In genomic region chr2:156566512-156566911, GRCm38 (mm10) we compare ENCODE assay signal across 17 mouse cellular contexts. TPM values are rescaled to one million over a fixed set of nuclear protein-coding genes. Genes with fewer than 3 reads are reported as not detected.
DNase-seq lines count a peak whose midpoint lies in the region; ATAC-seq and TF ChIP-seq lines count a peak whose summit lies in the region.
"Had no signal": no experiment of that assay in that cellular context is flagged by ENCODE, and none has a peak within 500 bp of the region (broad histone marks: within the 10 kb centered on the region; RNA-seq: fewer than 3 reads in every experiment).

No protein-coding gene starts in this region.

- no peak overlapping the region for H3ac ChIP-seq in myocyte (ENCODE audit: control insufficient read depth, insufficient read length)

- peaks cover 55% of the 10 kb centered on the region for H3K36me3 ChIP-seq in kidney, embryonic 15.5 days
- H3K36me3 ChIP-seq in myocyte (ENCODE audit: control insufficient read depth, insufficient read depth), result peaks cover 4% of the 10 kb centered on the region
- peaks cover 19% of the 10 kb centered on the region for H3K36me3 ChIP-seq in hindbrain, embryonic 16.5 days (ENCODE audit: control insufficient read depth, insufficient read depth, low read length)

- H3K9me3 ChIP-seq in kidney, embryonic 15.5 days (replicated peaks), result no peaks in the 10 kb centered on the region
- H3K9me3 ChIP-seq in hindbrain, embryonic 16.5 days (ENCODE audit: control insufficient read depth, low read length), result no peaks in the 10 kb centered on the region
- H3K9me3 ChIP-seq: intestine, embryonic 15.5 days; midbrain, embryonic 12.5 days; neural tube, embryonic 12.5 days had no signal

- no peak overlapping the region for H3K4me2 ChIP-seq in kidney, embryonic 15.5 days
- H3K4me2 ChIP-seq in myocyte (ENCODE audit: low read depth), result no peak overlapping the region
- no peak overlapping the region for H3K4me2 ChIP-seq in hindbrain, embryonic 16.5 days (ENCODE audit: low read length)
- H3K4me2 ChIP-seq: hindbrain, embryonic 14.5 days; intestine, embryonic 15.5 days; midbrain, embryonic 12.5 days; neural tube, embryonic 12.5 days had no signal

- no peaks in the 10 kb centered on the region for H3K27me3 ChIP-seq in cerebellum, adult 2 months (ENCODE audit: control insufficient read depth, insufficient read depth, low read length)
- H3K27me3 ChIP-seq in kidney, embryonic 15.5 days, result no peaks in the 10 kb centered on the region
- H3K27me3 ChIP-seq in myocyte (ENCODE audit: control insufficient read depth, insufficient read depth, insufficient read length), result no peaks in the 10 kb centered on the region
- no peaks in the 10 kb centered on the region for H3K27me3 ChIP-seq in hindbrain, embryonic 16.5 days (replicated peaks; ENCODE audit: control insufficient read depth, insufficient read depth, low read length)
- H3K27me3 ChIP-seq: intestine, embryonic 15.5 days; midbrain, embryonic 12.5 days; neural tube, embryonic 12.5 days had no signal

- no peak overlapping the region for H3K27ac ChIP-seq in cerebellum, adult 2 months (ENCODE audit: insufficient read depth, low read length)
- no peak overlapping the region for H3K27ac ChIP-seq in kidney, embryonic 15.5 days
- H3K27ac ChIP-seq in hindbrain, embryonic 16.5 days (ENCODE audit: low read depth, low read length), result no peak overlapping the region
- H3K27ac ChIP-seq: heart, adult 2 months; hindbrain, embryonic 14.5 days; intestine, embryonic 15.5 days; midbrain, embryonic 12.5 days; neural tube, embryonic 12.5 days had no signal

- H3K4me1 ChIP-seq in cerebellum, adult 2 months (ENCODE audit: control insufficient read depth, insufficient read depth, low read length), result peaks cover 11% of the 10 kb centered on the region; the same call in 1 of the 2 replicates
- no peaks in the 10 kb centered on the region for H3K4me1 ChIP-seq in kidney, embryonic 15.5 days
- H3K4me1 ChIP-seq in hindbrain, embryonic 16.5 days (ENCODE audit: control insufficient read depth, insufficient read depth, low read depth, low read length), result no peaks in the 10 kb centered on the region
- H3K4me1 ChIP-seq: intestine, embryonic 15.5 days; midbrain, embryonic 12.5 days; neural tube, embryonic 12.5 days had no signal

- DNase-seq in adrenal gland, adult (ENCODE audit: inconsistent age in 2 of 2, low spot score in 1 of 2), result peak; percentile 59 to 80
- no peak for DNase-seq in adrenal gland, adult 18-20 months (ENCODE audit: low spot score in 2 of 2)
- DNase-seq in cerebellum, adult 2 months, result peak; percentile 73 to 78
- DNase-seq in cerebellum, postnatal 4 days (ENCODE audit: low spot score in 2 of 2), result no peak
- peak; percentile 31 to 51 for DNase-seq in kidney, postnatal 25 days
- DNase-seq: heart, adult 2 months; heart, postnatal 36 days; liver; thymus, postnatal 36 days had no signal

- TF ChIP-seq POLR2A in cerebellum, adult 2 months (IDR thresholded peaks at IDR 0.05; ENCODE audit: borderline replicate concordance, insufficient read depth, low read length), result no peak
- no peak for TF ChIP-seq POLR2A in myocyte (IDR thresholded peaks at IDR 0.05; ENCODE audit: insufficient read length, low read depth)

- TF ChIP-seq CTCF in cerebellum, adult 2 months (IDR thresholded peaks at IDR 0.05; ENCODE audit: borderline replicate concordance, insufficient read depth, low read depth, low read length), result no peak

- no peak overlapping the region for H3K4me3 ChIP-seq in cerebellum, adult 2 months (replicated peaks; ENCODE audit: insufficient read depth, low read depth, low read length)
- no peak overlapping the region for H3K4me3 ChIP-seq in kidney, embryonic 15.5 days (replicated peaks)
- no peak overlapping the region for H3K4me3 ChIP-seq in myocyte
- H3K4me3 ChIP-seq in hindbrain, embryonic 16.5 days (ENCODE audit: low read length), result no peak overlapping the region
- H3K4me3 ChIP-seq: heart, adult 2 months; intestine, embryonic 15.5 days; midbrain, embryonic 12.5 days; neural tube, embryonic 12.5 days had no signal

- H3K9ac ChIP-seq in kidney, embryonic 15.5 days, result no peak overlapping the region
- H3K9ac ChIP-seq in hindbrain, embryonic 16.5 days (ENCODE audit: low read depth, low read length), result no peak overlapping the region
- H3K9ac ChIP-seq: hindbrain, embryonic 14.5 days; intestine, embryonic 15.5 days; midbrain, embryonic 12.5 days; neural tube, embryonic 12.5 days had no signal

- no peak for ATAC-seq in kidney, embryonic 15.5 days (replicated peaks; ENCODE audit: low FRiP score)
- no peak for ATAC-seq in hindbrain, embryonic 16.5 days
- ATAC-seq: intestine, embryonic 15.5 days; lung, postnatal 0 days had no signal

- WGBS in cerebellum, adult 2 months, result 13% methylated on average over 2 of the region's 2 CpGs
- 91% methylated on average over 2 of the region's 2 CpGs for WGBS in kidney, embryonic 15.5 days
- 71% methylated on average over 2 of the region's 2 CpGs for WGBS in hindbrain, embryonic 16.5 days

- no peaks in the 10 kb centered on the region for H3K79me2 ChIP-seq in myocyte (ENCODE audit: control insufficient read depth, insufficient read depth)

TF ChIP-seq in myocyte, 11 proteins besides CTCF, POLR2A, EP300 and RAD21:
- peak in 1 of 3 experiments; percentile 52 for TF ChIP-seq MYOG (IDR thresholded peaks at IDR 0.05; ENCODE audit: control insufficient read depth in 1 of 3, insufficient read depth in 1 of 3, insufficient read length in 2 of 3, low read depth in 2 of 3)
- no peak for TF ChIP-seq MAX (IDR thresholded peaks at IDR 0.05; ENCODE audit: low read depth)
- peak in 2 of 3 experiments; percentile 65 to 79 for TF ChIP-seq MYOD1 (IDR thresholded peaks at IDR 0.05; ENCODE audit: control insufficient read depth in 1 of 3, insufficient read length in 2 of 3, low read depth in 2 of 3)

RNA-seq across cellular contexts. Expression of gene Aar2, which starts 19.1 kb away (rescaled TPM):
- total RNA-seq in adrenal gland, adult 18-20 months (2021), result 10 to 100 TPM; 34.8 to 34.9 TPM
- 41.4 and 43.2 TPM in 2 replicates for polyA plus RNA-seq in cerebellum, adult 2 months (2012; rRNA removed)
- polyA plus RNA-seq in kidney, embryonic 15.5 days (2015; fragmentation: Nextera tagmentation; extraction: Ambion mirVana), result 37.5 and 38.0 TPM in 2 replicates
- polyA plus RNA-seq in myocyte (2012; fragmentation: generic; extraction: Trizol), result 22.4 TPM
- polyA plus RNA-seq in hindbrain, embryonic 16.5 days (2015; fragmentation: Nextera tagmentation; extraction: Ambion mirVana), result 44.5 and 48.8 TPM in 2 replicates

RNA-seq across cellular contexts. Expression of gene Dlgap4, which starts 47.0 kb away (rescaled TPM):
- 10 to 100 TPM; 43.2 to 60.8 TPM for total RNA-seq in adrenal gland, adult 18-20 months (2021)
- polyA plus RNA-seq in cerebellum, adult 2 months (2012; rRNA removed), result 126 and 130 TPM in 2 replicates
- 60.5 and 70.0 TPM in 2 replicates for polyA plus RNA-seq in kidney, embryonic 15.5 days (2015; fragmentation: Nextera tagmentation; extraction: Ambion mirVana)
- polyA plus RNA-seq in myocyte (2012; fragmentation: generic; extraction: Trizol), result 176 TPM
- 201 and 222 TPM in 2 replicates for polyA plus RNA-seq in hindbrain, embryonic 16.5 days (2015; fragmentation: Nextera tagmentation; extraction: Ambion mirVana)

Comparison
In these comparisons a context has a peak if more than half of its experiments do, and no peak if none do; other contexts are left out.
1. DNase-seq: peak in adrenal gland, adult (2 of 2), cerebellum, adult 2 months (2 of 2) and kidney, postnatal 25 days (2 of 2); none in adrenal gland, adult 18-20 months (0 of 2) and cerebellum, postnatal 4 days (0 of 2).